Mouse (Mus musculus) embryo, embryonic 11 days (tissue): ENCODE data around the gene Cript.
A peak's percentile ranks its signal among the peaks of the same experiment; 100 is the strongest.

Source experiments
- DNase-seq: peaks from one replicate; pipeline ENCODE4 v3.0.0-alpha.2; 2015

The Cript gene

DNA sequence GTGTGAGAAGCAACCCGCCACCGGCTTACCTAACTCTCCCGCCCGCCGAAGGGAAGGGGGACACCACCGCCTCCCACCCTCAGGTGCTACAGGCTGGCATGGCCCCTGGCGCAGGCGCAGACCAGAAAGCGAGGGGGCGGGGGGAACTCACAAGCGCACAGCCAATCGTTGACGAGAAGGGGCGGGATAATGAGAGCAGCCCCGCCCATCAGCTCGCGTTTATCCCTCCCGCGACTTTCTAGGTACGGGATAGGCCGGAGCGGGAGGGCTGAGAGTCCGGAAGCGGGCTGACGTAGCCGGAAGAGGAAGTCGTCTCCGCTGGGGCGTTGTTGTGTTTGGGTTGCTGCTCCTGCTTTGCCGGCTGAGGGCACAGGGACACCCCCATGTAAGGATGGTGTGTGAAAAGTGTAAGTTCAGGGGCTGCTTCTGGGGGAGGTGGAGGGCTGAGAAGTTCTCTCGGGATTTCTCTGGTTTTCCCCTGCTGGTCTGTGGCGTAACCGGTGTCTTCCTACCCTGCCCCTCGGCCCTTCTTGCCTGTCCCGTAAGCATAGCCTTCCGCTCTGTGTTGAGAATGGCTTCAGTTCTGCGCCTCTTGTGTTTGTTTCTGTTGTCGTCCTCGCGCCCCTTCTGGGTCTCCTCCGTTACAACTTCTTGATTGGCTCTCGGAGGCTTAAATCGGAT lies at the start of gene Cript, which contains the start of gene Pigf:
Gene Cript (plus strand): TSS at position 282 of the 681 bp plus-strand sequence.
Gene Pigf (minus strand): TSS at position 138 of the 681 bp plus-strand sequence.
- peak; percentile 99 for DNase-seq

- DNase-seq: no peak
Measured at GRCm38 (mm10) chr17:86976387-86976786, 49.0 kb upstream of the Cript start.

DNA sequence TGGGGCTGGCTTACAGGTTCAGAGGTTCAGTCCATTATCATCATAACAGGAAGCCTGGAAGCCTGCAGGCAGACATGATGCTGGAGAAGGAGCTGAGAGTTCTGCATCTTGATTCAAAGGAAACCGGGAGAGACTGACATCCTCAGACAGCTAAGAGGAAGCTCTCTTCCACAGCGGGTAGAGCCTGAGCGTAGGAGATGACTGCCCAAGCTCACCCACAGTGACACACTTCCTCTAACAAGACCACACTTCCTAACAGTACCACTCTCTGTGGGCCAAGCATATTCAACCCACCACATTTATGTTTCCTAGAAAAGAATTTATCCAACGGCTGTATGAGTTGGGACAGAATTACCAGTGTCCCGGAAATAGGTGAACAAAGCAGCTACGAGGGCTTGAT lies 46.9 kb upstream of the Cript start:
- no peak for DNase-seq

- no peak for DNase-seq
Measured at GRCm38 (mm10) chr17:86981205-86981604, 44.1 kb upstream of the Cript start.

DNA sequence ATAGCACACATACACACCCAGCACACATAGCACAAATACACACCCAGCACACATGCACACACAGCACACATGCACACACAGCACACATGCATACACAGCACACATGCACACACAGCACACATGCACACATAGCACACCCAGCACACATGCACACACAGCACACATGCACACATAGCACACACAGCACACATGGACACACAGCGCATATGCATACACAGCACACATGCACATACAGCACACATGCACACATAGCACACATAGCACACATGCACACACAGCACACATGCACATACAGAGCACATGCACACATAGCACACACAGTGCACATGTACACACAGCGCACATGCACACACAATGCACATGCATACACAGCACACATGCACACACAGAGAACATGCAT lies 43.6 kb upstream of the Cript start:
- DNase-seq: no peak

DNA sequence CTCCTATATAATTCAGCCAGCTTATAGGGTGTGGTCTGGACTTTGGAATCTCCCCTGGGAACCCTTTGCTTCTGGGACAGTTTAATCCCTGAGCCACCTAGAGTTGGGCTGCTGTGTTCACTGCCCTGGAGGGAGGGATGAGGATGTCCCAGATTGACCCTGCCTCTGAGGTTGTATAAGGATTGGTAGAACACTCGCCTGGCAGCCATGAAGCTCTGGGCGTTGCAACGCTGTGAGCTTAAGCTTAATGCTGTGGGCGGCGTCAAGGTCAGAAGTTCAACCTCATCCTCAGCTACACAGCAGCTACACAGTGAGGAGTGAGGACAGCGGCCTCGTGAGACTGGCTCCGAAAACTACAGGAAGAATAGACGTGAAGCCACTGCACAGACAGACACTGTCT lies 42.9 kb upstream of the Cript start:
- no peak for DNase-seq

DNA sequence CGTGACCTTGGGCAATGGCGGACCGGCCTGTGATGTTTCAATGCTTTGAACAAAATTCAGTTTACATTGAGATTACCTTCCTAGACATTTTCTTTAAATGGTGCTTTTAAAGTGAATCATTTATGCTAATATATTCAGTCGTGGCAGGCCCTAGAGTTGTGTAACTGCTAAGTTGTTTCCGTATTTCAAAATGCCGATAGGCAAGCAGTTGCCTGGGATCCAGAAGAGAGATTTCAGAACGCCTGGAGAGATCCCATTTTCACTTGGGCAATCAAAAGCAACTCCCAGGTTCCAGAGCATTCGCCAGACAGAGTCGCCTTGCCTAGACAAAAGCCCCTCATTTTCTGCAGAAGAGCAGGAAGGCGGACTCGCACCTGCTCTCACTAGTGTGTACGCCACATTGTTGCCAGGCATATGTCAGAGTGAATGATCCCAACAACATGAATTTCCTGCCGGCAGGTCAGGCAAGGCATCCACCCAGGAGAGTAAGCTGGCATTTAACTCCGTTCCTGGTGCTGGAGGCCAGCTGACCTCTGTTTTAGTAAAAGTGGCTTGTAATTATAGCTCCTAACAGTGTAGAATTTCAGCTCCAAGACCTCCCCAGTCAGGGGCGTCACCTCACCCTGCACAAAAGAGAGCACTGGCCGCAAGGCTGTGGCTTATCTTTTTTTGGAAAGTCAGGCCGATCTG lies 38.8 kb upstream of the Cript start:
- DNase-seq: peak; percentile 41

GRCm38 (mm10) chr17:86988161-86988560 lies 37.2 kb upstream of the Cript start:
- DNase-seq: no peak

DNA sequence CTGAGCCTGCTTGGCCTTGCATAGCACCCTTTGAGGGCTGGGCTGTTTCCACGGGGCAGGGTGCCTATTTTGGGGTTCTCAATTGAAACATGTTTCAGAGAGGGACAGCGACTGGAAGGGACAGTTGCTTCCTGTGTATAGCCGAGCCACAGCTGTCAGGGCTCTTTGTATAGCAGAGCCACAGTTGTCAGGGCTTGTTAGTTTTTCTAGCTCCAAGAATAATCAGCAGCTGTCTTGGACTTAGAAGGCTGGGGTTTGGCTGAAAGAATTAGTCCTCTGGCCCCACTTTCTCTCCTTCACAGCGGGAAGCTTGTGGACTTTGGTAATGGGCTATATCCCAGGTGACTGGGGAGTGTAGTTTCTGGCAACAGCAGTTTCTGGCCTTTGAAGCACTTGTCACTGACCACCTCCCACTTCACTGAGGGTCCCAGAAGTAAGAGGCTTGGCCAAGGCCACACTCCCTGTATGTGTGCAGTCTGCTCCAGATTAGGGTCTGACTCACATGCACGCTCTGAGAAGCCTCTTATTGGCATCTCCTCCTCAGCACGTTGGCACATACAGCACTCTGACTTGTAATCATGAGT lies 36.7 kb upstream of the Cript start:
- DNase-seq: no peak

GRCm38 (mm10) chr17:86991306-86991705 lies 34.0 kb upstream of the Cript start:
- no peak for DNase-seq

DNA sequence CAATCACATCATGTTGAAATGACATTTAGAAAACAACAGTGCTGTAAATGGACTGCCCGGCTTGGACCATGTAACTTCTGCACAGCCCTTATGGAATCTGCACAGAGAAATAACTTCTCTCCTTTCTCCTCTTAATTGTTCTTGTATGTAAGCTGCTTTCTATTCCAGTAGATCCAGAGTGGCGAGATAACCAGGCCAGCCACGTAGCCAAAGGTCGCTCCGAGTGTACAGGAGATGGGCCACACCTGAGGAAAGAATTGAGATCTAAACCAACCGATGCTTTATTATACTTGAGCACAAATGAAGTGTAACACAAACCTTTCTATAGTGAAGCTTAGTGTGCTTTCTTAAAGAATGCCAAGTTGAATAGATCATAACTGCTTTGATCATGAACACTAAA lies 28.0 kb upstream of the Cript start:
- DNase-seq: no peak

- no peak for DNase-seq
Measured at GRCm38 (mm10) chr17:87008950-87009349, 16.4 kb upstream of the Cript start.

GRCm38 (mm10) chr17:87011301-87012019 lies 13.9 kb upstream of the Cript start:
- no peak for DNase-seq

DNA sequence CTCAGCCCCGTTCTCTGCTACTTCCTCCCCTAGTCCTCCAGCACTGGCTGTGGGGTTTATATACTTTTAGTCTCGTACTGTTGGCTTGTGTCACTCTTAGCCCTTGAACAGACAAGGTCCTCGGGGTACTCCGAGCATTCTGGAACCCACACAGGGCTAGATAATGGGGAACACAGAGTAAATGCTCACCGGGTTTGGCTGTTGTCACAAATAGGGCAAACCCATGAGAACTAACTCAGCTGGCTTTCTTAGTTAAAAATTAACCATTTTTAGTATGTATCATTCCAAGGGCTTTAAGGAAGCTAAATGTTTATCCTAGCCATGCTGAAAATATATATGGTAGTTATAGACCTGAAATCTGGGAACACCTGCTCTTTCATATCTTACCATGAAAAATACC lies 5.7 kb upstream of the Cript start:
- DNase-seq: no peak

GRCm38 (mm10) chr17:87024491-87025242 lies 683 bp upstream of the Cript start:
- no peak for DNase-seq

- peak; percentile 65 for DNase-seq
Measured at GRCm38 (mm10) chr17:87036141-87037073, 11.1 kb downstream of the Cript start.

DNA sequence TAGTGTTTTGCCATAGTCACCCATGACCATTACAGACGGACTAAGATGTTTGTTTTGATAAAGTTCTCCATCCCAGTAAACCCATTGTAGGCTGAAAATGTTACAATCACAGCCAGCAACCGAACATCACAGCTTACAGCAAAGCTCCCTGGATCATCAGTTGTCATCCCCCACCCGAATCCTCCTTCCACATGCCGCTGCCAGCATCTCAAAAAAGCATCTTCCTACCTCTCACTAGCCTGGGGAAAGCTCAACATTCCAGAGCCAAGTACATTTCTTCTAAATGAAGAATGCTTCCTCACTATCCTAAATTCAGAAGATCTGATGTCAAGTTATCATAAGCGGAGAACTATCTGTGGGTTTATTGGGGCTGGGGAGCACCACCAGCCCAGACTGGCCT lies 13.1 kb downstream of the Cript start:
- DNase-seq: no peak

DNA sequence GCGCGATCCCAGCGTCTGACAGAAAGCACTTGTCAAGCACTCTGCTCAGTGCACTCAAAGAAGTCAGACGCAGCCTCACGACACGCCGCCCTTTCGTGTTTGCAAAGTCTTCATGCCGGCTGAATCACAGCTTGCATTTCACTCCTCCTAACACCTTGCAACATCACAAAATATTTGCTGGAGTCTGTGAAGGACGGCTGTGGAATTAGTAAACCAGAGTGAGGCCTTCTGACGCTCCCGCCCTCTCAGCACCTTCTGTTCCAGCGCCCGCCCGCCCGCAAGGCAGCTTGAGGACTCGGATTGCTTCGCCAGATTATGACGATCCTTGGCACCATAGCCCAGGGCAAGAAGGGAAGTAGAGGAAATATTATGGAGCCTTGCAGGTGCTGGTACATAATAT lies 16.4 kb downstream of the Cript start:
- DNase-seq: no peak

DNA sequence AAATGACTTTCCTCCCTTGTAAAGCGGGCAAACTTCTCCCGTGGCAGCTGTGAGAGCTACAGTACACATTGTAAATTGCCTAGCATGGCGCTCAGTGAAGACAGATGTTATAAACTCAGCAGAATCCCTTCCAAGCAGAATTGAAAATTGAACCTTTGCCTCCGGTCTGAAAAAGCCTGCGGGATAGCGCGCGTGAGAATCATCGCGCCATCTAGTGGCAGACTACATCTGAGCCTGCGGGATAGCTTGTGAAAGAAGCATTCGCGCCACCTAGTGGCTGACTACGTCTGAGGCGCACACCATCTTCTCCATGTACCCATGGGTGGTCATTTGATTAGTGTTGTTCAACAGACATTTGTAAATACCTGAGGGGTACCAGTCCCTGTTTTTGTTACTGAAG lies 19.0 kb downstream of the Cript start:
- DNase-seq: peak; percentile 97

- no peak for DNase-seq
Measured at GRCm38 (mm10) chr17:87044796-87045195, 19.4 kb downstream of the Cript start.

- no peak for DNase-seq
Measured at GRCm38 (mm10) chr17:87049696-87050095, 24.3 kb downstream of the Cript start.
